ENCODE assay signal across 9 mouse cellular contexts in the genomic region with DNA sequence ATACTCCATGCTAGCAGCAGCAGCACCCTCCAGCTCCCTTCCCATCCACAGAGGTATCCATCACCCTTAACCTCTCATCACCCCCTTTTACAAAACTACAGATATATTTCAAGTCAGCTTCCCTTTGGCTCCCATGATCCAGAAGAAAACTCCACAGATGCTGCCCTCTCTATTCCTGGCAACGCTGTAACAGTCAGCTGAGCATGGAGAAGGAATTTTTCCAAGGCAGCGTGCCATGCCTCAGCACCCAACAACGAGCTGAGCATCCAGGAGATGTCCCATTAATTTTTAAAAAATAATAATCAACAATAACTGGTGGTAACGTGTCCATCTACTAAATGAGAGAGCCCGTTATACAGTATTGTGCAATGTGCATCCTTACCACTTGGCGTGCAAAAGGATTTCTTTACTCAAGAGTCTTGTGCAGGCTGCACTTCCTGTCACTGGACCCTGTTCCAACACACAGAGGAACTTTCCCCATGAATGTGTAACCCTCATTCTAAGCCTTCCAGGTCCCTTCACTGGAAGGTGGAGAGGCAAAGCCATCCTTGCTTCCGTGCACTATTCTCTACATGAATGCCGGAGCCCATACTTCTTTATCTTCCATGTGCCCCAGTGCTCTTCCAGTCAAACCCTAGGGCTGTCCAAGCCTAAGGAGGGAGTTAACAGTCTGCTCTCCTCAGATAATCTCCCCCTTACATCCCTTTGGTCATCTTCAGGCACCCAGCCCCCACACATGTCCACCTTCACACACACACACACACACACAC. TPM values are rescaled to one million over a fixed set of nuclear protein-coding genes. Genes with fewer than 3 reads are reported as not detected.
DNase-seq lines count a peak whose midpoint lies in the region; ATAC-seq lines count a peak whose summit lies in the region.
"Had no signal": no experiment of that assay in that cellular context is flagged by ENCODE, and none has a peak within 500 bp of the region (broad histone marks: within the 10 kb centered on the region; RNA-seq: fewer than 3 reads in every experiment).

No protein-coding gene starts in this region.

- peaks cover 77% of the 10 kb centered on the region for H3K4me1 ChIP-seq in kidney, embryonic 15.5 days
- H3K4me1 ChIP-seq in embryonic facial prominence, embryonic 14.5 days (ENCODE audit: control insufficient read depth, insufficient read depth, low read length) = peaks cover 22% of the 10 kb centered on the region
- peaks cover 44% of the 10 kb centered on the region for H3K4me1 ChIP-seq in hindbrain, embryonic 13.5 days (replicated peaks)
- peaks cover 38% of the 10 kb centered on the region for H3K4me1 ChIP-seq in midbrain, embryonic 15.5 days

- no peak for DNase-seq in kidney, adult 11 months
- no peak for DNase-seq in embryonic facial prominence, embryonic 14.5 days (ENCODE audit: low spot score)
- DNase-seq in layer of hippocampus, adult 9-11 months = no peak
- no peak for DNase-seq in urinary bladder, postnatal 25 days (ENCODE audit: low spot score)
- no peak for DNase-seq in urinary bladder, adult 18-20 months (ENCODE audit: low spot score in 2 of 2)

- WGBS in kidney, embryonic 15.5 days = 39% methylated on average over 8 of the region's 8 CpGs
- 47% methylated on average over 8 of the region's 8 CpGs for WGBS in embryonic facial prominence, embryonic 14.5 days
- 64% methylated on average over 8 of the region's 8 CpGs for WGBS in hindbrain, embryonic 13.5 days
- 53% methylated on average over 8 of the region's 8 CpGs for WGBS in midbrain, embryonic 15.5 days

- H3K27ac ChIP-seq in kidney, embryonic 15.5 days = peak overlapping the region; percentile 83
- H3K27ac ChIP-seq in embryonic facial prominence, embryonic 14.5 days (replicated peaks; ENCODE audit: low read depth, low read length) = no peak overlapping the region
- no peak overlapping the region for H3K27ac ChIP-seq in hindbrain, embryonic 13.5 days
- H3K27ac ChIP-seq in midbrain, embryonic 15.5 days = no peak overlapping the region

- no peaks in the 10 kb centered on the region for H3K9me3 ChIP-seq in kidney, embryonic 15.5 days (replicated peaks)
- H3K9me3 ChIP-seq in embryonic facial prominence, embryonic 14.5 days (ENCODE audit: control insufficient read depth, low read length) = no peaks in the 10 kb centered on the region
- H3K9me3 ChIP-seq in hindbrain, embryonic 13.5 days = 0 out of 2 replicates have a peak, but pooled peaks cover 6% of the 10 kb centered on the region
- H3K9me3 ChIP-seq in midbrain, embryonic 15.5 days = no peaks in the 10 kb centered on the region

- H3K9ac ChIP-seq in kidney, embryonic 15.5 days = no peak overlapping the region
- H3K9ac ChIP-seq in embryonic facial prominence, embryonic 14.5 days (ENCODE audit: low read depth, low read length) = peak overlapping the region; percentile 71
- H3K9ac ChIP-seq in hindbrain, embryonic 13.5 days = no peak overlapping the region
- H3K9ac ChIP-seq in midbrain, embryonic 15.5 days = no peak overlapping the region

- ATAC-seq in kidney, embryonic 15.5 days (replicated peaks; ENCODE audit: low FRiP score) = no peak
- no peak for ATAC-seq in embryonic facial prominence, embryonic 14.5 days (ENCODE audit: low read depth)
- ATAC-seq in hindbrain, embryonic 13.5 days (ENCODE audit: low FRiP score) = no peak
- no peak for ATAC-seq in midbrain, embryonic 15.5 days (replicated peaks)

- 0 out of 2 replicates have a peak, but pooled peaks cover 11% of the 10 kb centered on the region for H3K27me3 ChIP-seq in kidney, embryonic 15.5 days
- H3K27me3 ChIP-seq in embryonic facial prominence, embryonic 14.5 days (replicated peaks; ENCODE audit: control insufficient read depth, insufficient read depth, low read length) = no peaks in the 10 kb centered on the region
- H3K27me3 ChIP-seq in hindbrain, embryonic 13.5 days = peaks cover 74% of the 10 kb centered on the region
- H3K27me3 ChIP-seq in midbrain, embryonic 15.5 days (replicated peaks) = peaks cover 57% of the 10 kb centered on the region

- H3K4me2 ChIP-seq in kidney, embryonic 15.5 days = peak overlapping the region; percentile 92
- H3K4me2 ChIP-seq in embryonic facial prominence, embryonic 14.5 days (ENCODE audit: low read depth, low read length) = peak overlapping the region; percentile 87
- peak overlapping the region; percentile 70 for H3K4me2 ChIP-seq in hindbrain, embryonic 13.5 days
- peak overlapping the region; percentile 61; the same call in 1 of the 2 replicates for H3K4me2 ChIP-seq in midbrain, embryonic 15.5 days

- H3K36me3 ChIP-seq in kidney, embryonic 15.5 days = no peaks in the 10 kb centered on the region
- H3K36me3 ChIP-seq in embryonic facial prominence, embryonic 14.5 days (ENCODE audit: control insufficient read depth, insufficient read depth, low read length) = no peaks in the 10 kb centered on the region
- no peaks in the 10 kb centered on the region for H3K36me3 ChIP-seq in hindbrain, embryonic 13.5 days
- H3K36me3 ChIP-seq in midbrain, embryonic 15.5 days (replicated peaks) = no peaks in the 10 kb centered on the region
- H3K36me3 ChIP-seq: G1E had no signal

- peak overlapping the region; percentile 60 for H3K4me3 ChIP-seq in kidney, embryonic 15.5 days (replicated peaks)
- peak overlapping the region; percentile 59 for H3K4me3 ChIP-seq in embryonic facial prominence, embryonic 14.5 days (ENCODE audit: low read depth, low read length)
- no peak overlapping the region; the same call in 1 of the 2 replicates for H3K4me3 ChIP-seq in hindbrain, embryonic 13.5 days
- H3K4me3 ChIP-seq in midbrain, embryonic 15.5 days = no peak overlapping the region

RNA-seq across cellular contexts. Expression of a gene that starts 5.0 kb away (rescaled TPM):
- polyA plus RNA-seq in kidney, embryonic 15.5 days (2015; fragmentation: Nextera tagmentation; extraction: Ambion mirVana) = 16.2 and 16.6 TPM in 2 replicates
- 10.9 and 12.4 TPM in 2 replicates for polyA plus RNA-seq in embryonic facial prominence, embryonic 14.5 days (2014; fragmentation: Nextera tagmentation; extraction: Ambion mirVana)
- 1.0 and 1.2 TPM in 2 replicates for polyA plus RNA-seq in hindbrain, embryonic 13.5 days (2015; fragmentation: Nextera tagmentation; extraction: Ambion mirVana)
- 1.3 and 2.3 TPM in 2 replicates for polyA plus RNA-seq in midbrain, embryonic 15.5 days (2015; fragmentation: Nextera tagmentation; extraction: Ambion mirVana)
- polyA plus RNA-seq: G1E had no signal

Comparison
In these comparisons a context has a peak if more than half of its experiments do, and no peak if none do; other contexts are left out.
1. H3K4me3 ChIP-seq: peak in kidney, embryonic 15.5 days (single experiment) and embryonic facial prominence, embryonic 14.5 days (single experiment); none in hindbrain, embryonic 13.5 days (single experiment) and midbrain, embryonic 15.5 days (single experiment).
2. Peak in every context shown above with its lines, with median percentiles within 50 percentile points of each other: H3K4me2 ChIP-seq.